Mouse (Mus musculus): Measurements from ENCODE around the gene Uhrf1.

DNA sequence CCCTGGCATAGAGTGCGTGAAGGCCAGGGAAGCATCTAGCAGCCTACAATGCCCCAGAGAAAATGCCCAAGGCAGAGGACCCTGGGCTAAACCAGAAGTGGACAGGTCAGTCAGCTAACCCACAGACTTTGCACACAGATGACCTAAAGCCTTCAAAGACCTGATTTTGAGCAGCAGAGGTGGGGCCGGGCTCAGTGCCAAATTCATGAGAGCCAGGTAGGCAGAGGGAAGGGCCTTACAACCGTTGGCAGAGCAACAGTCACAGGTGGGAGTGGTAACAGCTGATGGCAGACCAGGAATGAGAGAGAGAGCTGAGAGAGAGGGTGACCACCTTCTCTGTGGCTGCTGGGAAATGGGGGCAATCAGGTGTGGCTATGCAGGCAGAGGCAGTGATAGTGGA, 30.5 kb upstream of the Uhrf1 start:
- TF ChIP-seq CTCF (IDR thresholded peaks at IDR 0.05; ENCODE audit: low read depth) (no peak), EP300 (IDR thresholded peaks at IDR 0.05; ENCODE audit: low read depth) (no peak)

Data from liver, embryonic 14.5 days (tissue).